Mouse (Mus musculus): ENCODE data around the gene Slc16a14. TPM values are rescaled to one million over a fixed set of nuclear protein-coding genes. Genes with fewer than 3 reads are reported as not detected.

Slc16a14 gene
- polyA plus RNA-seq, 1 experiment from 2014 or later, result 25.1 TPM

GRCm38 (mm10) chr1:84879571-84880120 lies 55.3 kb downstream of the Slc16a14 start:
- no peak overlapping the region for H3K27ac ChIP-seq
- no peak overlapping the region for H3K4me2 ChIP-seq
- H3K9ac ChIP-seq, result no peak overlapping the region
- H3K27me3 ChIP-seq (replicated peaks), result no peaks in the 10 kb centered on the region
- no peak for ATAC-seq (replicated peaks)
- no peaks in the 10 kb centered on the region for H3K4me1 ChIP-seq
- no peaks in the 10 kb centered on the region for H3K36me3 ChIP-seq (replicated peaks)
- no peak overlapping the region for H3K4me3 ChIP-seq
- no peaks in the 10 kb centered on the region for H3K9me3 ChIP-seq
- WGBS, result 92% methylated on average over 8 of the region's 8 CpGs

- no peak overlapping the region for H3K4me2 ChIP-seq
- H3K4me1 ChIP-seq, result no peaks in the 10 kb centered on the region
- no peak for ATAC-seq (replicated peaks)
- 86% methylated on average over 2 of the region's 2 CpGs for WGBS
- no peaks in the 10 kb centered on the region for H3K27me3 ChIP-seq (replicated peaks)
- no peak overlapping the region for H3K27ac ChIP-seq
- H3K9me3 ChIP-seq, result no peaks in the 10 kb centered on the region
- no peak overlapping the region for H3K4me3 ChIP-seq
- no peak overlapping the region for H3K9ac ChIP-seq
- H3K36me3 ChIP-seq (replicated peaks), result no peaks in the 10 kb centered on the region
Observed at GRCm38 (mm10) chr1:84877590-84877989, 57.3 kb downstream of the Slc16a14 start.

DNA sequence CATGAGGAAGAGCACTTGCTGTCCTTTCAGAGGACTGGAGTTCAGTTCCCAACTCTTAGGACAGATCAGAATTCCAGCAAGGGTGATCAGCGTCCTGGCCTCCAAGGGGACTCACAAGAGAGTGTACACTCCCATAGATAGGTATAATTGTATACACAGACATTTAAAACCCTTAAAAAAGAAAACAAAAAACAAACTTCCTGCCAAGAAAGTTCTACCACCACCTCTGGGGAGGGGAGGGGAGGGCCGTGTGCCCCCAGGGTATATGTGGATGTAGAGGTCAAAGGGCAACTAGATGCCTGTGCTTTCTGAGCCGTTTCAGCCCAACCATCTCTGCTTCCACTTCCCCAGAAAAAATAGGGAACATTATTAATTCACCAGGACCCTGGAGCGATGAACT lies 62.0 kb downstream of the Slc16a14 start:
- Histone ChIP-seq H3K4me1 (no peaks in the 10 kb centered on the region), H3K4me2 (no peak overlapping the region), H3K9ac (no peak overlapping the region), H3K27ac (no peak overlapping the region), H3K4me3 (no peak overlapping the region), H3K36me3 (replicated peaks) (no peaks in the 10 kb centered on the region), H3K27me3 (replicated peaks) (no peaks in the 10 kb centered on the region), H3K9me3 (no peaks in the 10 kb centered on the region)
- WGBS, result 71% methylated on average over 4 of the region's 4 CpGs
- ATAC-seq (replicated peaks), result no peak

DNA sequence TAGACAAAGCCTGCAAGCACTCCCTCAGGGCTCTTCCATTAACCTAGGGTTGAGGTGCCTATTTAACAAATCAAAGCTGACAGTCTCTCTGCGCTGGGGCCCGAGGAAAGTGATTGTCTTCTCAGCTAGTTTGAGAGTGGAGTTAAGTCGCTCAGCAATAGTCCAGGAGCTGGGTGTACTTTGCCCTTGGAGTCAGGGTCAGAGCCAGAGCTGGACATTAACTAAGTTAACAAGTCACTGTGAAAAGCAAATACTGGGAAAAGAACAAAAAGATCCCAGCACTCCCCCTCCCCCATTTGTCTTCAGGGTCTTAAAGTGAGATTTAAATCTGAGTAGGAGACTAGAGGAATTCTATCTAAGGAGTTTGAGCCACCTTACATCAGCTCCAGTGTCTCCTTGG lies 62.8 kb downstream of the Slc16a14 start:
- WGBS, result 18% methylated on average over 3 of the region's 3 CpGs
- Histone ChIP-seq H3K36me3 (replicated peaks) (no peaks in the 10 kb centered on the region), H3K4me3 (no peak overlapping the region), H3K4me2 (no peak overlapping the region), H3K4me1 (no peaks in the 10 kb centered on the region), H3K9ac (no peak overlapping the region), H3K9me3 (no peaks in the 10 kb centered on the region), H3K27me3 (replicated peaks) (no peaks in the 10 kb centered on the region), H3K27ac (no peak overlapping the region)
- ATAC-seq (replicated peaks), result no peak

- H3K27ac ChIP-seq, result no peak overlapping the region
- no peaks in the 10 kb centered on the region for H3K9me3 ChIP-seq
- H3K4me1 ChIP-seq, result no peaks in the 10 kb centered on the region
- H3K36me3 ChIP-seq (replicated peaks), result no peaks in the 10 kb centered on the region
- H3K4me3 ChIP-seq, result no peak overlapping the region
- no peaks in the 10 kb centered on the region for H3K27me3 ChIP-seq (replicated peaks)
- H3K4me2 ChIP-seq, result no peak overlapping the region
- WGBS, result 73% methylated on average over 5 of the region's 6 CpGs
- H3K9ac ChIP-seq, result no peak overlapping the region
- ATAC-seq (replicated peaks), result no peak
Observed at GRCm38 (mm10) chr1:84871131-84871530, 63.8 kb downstream of the Slc16a14 start.

DNA sequence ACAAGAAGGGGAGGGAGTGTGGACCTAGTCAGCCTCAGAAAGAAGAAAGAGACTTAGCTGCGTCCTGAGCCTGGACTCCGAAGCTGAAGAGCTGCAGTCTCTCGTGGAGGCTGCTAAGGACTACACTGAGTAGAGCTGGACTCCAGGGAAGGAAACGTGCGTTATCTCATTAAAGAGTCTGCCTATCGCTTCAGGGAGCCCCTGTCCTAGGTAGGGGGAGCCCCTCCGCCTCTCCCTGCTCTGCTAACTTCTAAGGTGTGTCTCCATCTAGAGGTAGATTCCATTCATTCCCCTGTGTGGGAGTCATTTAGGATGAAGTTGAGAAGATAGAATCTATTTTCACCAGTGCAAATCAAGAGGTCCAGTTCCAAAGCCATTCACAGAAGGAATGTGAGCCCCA lies 65.4 kb downstream of the Slc16a14 start:
- no peak for ATAC-seq (replicated peaks)
- Histone ChIP-seq H3K27ac (no peak overlapping the region), H3K27me3 (replicated peaks) (no peaks in the 10 kb centered on the region), H3K4me1 (no peaks in the 10 kb centered on the region), H3K4me3 (no peak overlapping the region), H3K9me3 (no peaks in the 10 kb centered on the region), H3K4me2 (no peak overlapping the region), H3K9ac (no peak overlapping the region), H3K36me3 (replicated peaks) (no peaks in the 10 kb centered on the region)
- WGBS, result 55% methylated on average over 7 of the region's 7 CpGs

- Histone ChIP-seq H3K36me3 (replicated peaks) (no peaks in the 10 kb centered on the region), H3K27ac (no peak overlapping the region), H3K4me2 (no peak overlapping the region), H3K4me3 (no peak overlapping the region), H3K9ac (no peak overlapping the region), H3K27me3 (replicated peaks) (no peaks in the 10 kb centered on the region), H3K9me3 (no peaks in the 10 kb centered on the region), H3K4me1 (no peaks in the 10 kb centered on the region)
- WGBS, result 76% methylated on average over 4 of the region's 4 CpGs
- no peak for ATAC-seq (replicated peaks)
Observed at GRCm38 (mm10) chr1:84868841-84869240, 66.1 kb downstream of the Slc16a14 start.

GRCm38 (mm10) chr1:84868311-84868710 lies 66.6 kb downstream of the Slc16a14 start:
- no peak for ATAC-seq (replicated peaks)
- H3K4me3 ChIP-seq, result no peak overlapping the region
- H3K9ac ChIP-seq, result no peak overlapping the region
- H3K4me1 ChIP-seq, result no peaks in the 10 kb centered on the region
- H3K27ac ChIP-seq, result no peak overlapping the region
- no peak overlapping the region for H3K4me2 ChIP-seq
- no peaks in the 10 kb centered on the region for H3K27me3 ChIP-seq (replicated peaks)
- H3K36me3 ChIP-seq (replicated peaks), result no peaks in the 10 kb centered on the region
- H3K9me3 ChIP-seq, result no peaks in the 10 kb centered on the region

DNA sequence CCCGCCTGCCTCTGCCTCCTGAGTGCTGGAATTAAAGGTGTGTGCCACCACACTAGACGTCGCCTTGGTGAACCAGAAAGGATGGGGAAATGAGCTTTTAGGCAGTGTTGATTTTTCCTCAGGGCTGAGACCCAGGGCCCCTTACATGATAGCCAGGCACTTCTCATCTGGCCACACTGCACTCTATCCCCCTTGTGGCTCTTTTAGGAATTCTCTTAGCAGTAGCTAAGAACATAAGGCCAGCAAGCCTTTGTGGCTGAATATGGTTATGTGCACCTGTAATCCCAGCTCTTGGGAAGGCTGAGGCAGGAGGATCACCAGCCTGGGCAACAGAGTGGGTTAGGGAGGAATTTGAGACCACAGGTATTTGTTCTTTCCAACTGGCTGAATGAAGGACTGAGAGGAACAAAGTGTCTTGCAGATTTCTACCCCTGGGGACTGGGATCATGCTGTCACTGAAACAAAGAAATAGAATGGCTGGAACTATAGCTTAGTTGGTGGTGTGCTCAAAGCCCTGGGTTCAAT lies 68.2 kb downstream of the Slc16a14 start:
- Histone ChIP-seq H3K4me2 (no peak overlapping the region), H3K27ac (no peak overlapping the region), H3K4me1 (no peaks in the 10 kb centered on the region), H3K4me3 (no peak overlapping the region), H3K27me3 (replicated peaks) (no peaks in the 10 kb centered on the region), H3K9ac (no peak overlapping the region), H3K9me3 (no peaks in the 10 kb centered on the region), H3K36me3 (replicated peaks) (no peaks in the 10 kb centered on the region)
- WGBS, result 97% methylated on average over 3 of the region's 3 CpGs
- no peak for ATAC-seq (replicated peaks)

DNA sequence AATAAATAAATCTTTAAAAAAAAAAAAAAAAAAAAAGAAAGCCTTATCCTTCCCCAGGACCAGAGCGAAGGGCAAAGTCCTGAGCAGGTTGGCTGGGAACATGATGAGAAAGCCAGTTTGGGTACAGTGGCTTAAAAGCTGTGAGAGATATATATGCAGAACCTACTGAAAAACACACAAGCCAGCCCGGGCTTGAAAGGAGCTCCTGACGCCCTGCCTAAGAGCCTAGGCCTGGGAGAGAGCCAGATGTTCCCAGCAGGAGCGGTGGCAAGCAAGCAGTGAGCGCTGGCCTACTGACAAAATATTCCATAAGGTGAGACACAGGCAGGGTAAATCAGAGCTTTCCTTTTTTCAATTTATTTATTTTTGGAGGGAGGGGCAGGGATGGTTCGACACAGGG lies 68.7 kb downstream of the Slc16a14 start:
- Histone ChIP-seq H3K9me3 (no peaks in the 10 kb centered on the region), H3K4me2 (no peak overlapping the region), H3K27me3 (replicated peaks) (no peaks in the 10 kb centered on the region), H3K27ac (no peak overlapping the region), H3K4me3 (no peak overlapping the region), H3K9ac (no peak overlapping the region), H3K4me1 (no peaks in the 10 kb centered on the region), H3K36me3 (replicated peaks) (no peaks in the 10 kb centered on the region)
- ATAC-seq (replicated peaks), result no peak
- WGBS, result 87% methylated on average over 6 of the region's 6 CpGs

GRCm38 (mm10) chr1:84864645-84865044 lies 70.3 kb downstream of the Slc16a14 start:
- no peaks in the 10 kb centered on the region for H3K27me3 ChIP-seq (replicated peaks)
- 80% methylated on average over 2 of the region's 2 CpGs for WGBS
- ATAC-seq (replicated peaks), result no peak

DNA sequence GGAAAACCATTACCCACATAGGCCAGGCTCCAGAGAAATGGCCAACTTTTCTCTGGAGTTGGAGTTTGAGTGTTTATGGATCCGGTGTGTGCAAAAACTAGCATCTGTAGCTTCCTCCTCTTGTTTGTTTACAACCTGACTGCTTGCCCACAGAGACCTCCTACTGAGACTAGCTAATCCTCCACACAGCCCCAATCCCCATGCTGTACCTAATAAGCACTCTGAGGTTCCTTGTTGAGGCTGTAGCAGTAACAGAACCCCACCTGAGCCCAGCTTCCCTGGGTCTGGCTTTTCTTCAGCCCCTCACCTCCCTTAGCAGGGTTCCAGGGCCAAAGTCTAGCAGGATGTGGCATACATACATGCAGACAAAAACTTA lies 73.7 kb downstream of the Slc16a14 start:
- no peak overlapping the region for H3K4me2 ChIP-seq
- H3K4me1 ChIP-seq, result no peaks in the 10 kb centered on the region
- H3K4me3 ChIP-seq, result no peak overlapping the region
- no peak overlapping the region for H3K27ac ChIP-seq
- no peaks in the 10 kb centered on the region for H3K36me3 ChIP-seq (replicated peaks)
- H3K9ac ChIP-seq, result no peak overlapping the region
- ATAC-seq (replicated peaks), result no peak
- 70% methylated on average over 1 of the region's 1 CpGs for WGBS
- H3K9me3 ChIP-seq, result no peaks in the 10 kb centered on the region
- no peaks in the 10 kb centered on the region for H3K27me3 ChIP-seq (replicated peaks)

More at GRCm38 (mm10) chr1:84864645-84865044, 70.3 kb downstream of the Slc16a14 start:
- Histone ChIP-seq H3K9me3 (no peaks in the 10 kb centered on the region), H3K4me1 (no peaks in the 10 kb centered on the region), H3K4me2 (no peak overlapping the region), H3K9ac (no peak overlapping the region), H3K27ac (no peak overlapping the region), H3K36me3 (replicated peaks) (no peaks in the 10 kb centered on the region), H3K4me3 (no peak overlapping the region)

DNA sequence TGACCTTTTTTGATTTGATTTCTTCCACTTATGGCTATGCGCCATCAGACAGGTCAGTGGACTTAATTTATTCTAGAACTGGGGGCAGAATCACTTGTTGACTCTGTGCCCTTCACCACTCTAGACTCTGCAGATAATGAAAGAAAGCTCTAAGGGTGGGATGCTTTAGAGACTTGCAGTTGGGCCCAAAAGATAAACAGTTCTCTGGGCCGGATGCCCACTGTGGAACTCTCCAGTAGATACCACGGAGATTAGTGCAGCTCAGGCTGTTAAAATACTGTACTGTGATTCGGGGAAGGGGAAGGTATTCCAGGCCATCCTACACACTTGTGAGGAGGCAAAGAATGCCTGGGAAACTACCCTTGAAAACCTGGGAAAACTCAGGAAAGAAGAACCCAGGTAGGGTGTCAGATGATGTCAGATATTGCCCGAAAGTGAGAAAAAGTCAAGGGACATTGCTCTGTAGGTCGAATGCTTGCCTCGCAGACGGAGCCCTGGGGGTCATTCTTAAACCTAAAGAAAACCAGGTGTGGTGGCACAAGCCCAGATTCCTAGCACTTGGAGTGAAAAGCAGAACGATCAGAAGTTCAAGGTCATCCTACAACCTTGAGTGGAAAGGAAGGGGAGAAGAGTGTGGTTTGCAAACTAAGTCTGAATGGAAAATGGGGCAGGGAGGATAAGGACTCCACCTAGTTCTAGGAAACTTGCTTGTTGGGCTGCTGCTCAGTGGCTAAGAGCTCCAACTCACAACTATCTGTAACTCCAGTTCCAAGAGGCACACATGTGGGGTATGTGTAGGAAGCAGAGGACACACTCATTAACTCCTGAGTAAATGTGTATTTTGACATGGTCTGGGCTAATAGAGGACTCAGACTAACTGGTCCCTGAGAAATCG lies 74.3 kb downstream of the Slc16a14 start:
- no peaks in the 10 kb centered on the region for H3K27me3 ChIP-seq (replicated peaks)

More for the DNA sequence above, 74.3 kb downstream of the Slc16a14 start:
- no peaks in the 10 kb centered on the region for H3K9me3 ChIP-seq
- no peaks in the 10 kb centered on the region for H3K4me1 ChIP-seq
- no peak overlapping the region for H3K9ac ChIP-seq
- no peaks in the 10 kb centered on the region for H3K36me3 ChIP-seq (replicated peaks)
- 85% methylated on average over 10 of the region's 10 CpGs for whole genome bisulfite sequencing
- H3K4me2 ChIP-seq, result no peak overlapping the region
- H3K27ac ChIP-seq, result no peak overlapping the region
- ATAC-seq (replicated peaks), result no peak
- no peak overlapping the region for H3K4me3 ChIP-seq
